Mouse (Mus musculus): ENCODE results near the gene Sephs2.

DNA sequence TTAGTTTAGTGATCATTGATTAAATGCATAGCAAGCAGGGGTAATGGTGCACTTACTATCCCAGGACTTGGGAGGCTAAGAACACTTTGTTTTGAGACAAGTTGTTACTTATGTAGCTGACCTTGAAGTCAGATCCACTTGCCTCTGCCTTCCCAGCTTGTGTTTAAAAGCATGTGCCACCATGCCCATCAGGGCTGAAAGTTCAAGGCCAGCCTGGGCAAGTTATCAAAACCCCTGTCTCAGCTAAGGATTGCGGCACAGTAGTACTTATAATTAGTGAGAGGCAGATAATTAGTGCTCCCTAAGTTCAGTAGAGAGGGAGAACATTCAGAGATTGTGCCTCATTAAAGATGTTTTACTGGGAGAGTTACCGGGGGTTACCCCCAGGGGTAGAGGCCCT lies 39.1 kb downstream of the Sephs2 start:
- TF ChIP-seq POLR2A (IDR thresholded peaks at IDR 0.05; ENCODE audit: borderline replicate concordance, control insufficient read depth, low read depth, low read length) (no peak), CTCF (IDR thresholded peaks at IDR 0.05; ENCODE audit: control insufficient read depth, insufficient read depth, low read length) (no peak)

All from bone marrow, adult 2 months (tissue).